Mouse (Mus musculus) forebrain, postnatal 0 days (tissue): Measurements from ENCODE around the gene Pax4. TPM values are rescaled to one million over a fixed set of nuclear protein-coding genes. Genes with fewer than 3 reads are reported as not detected.

Experiments used
- ATAC-seq: fragments of 200-750 bp; cut with Nextera tagmentation; 2 replicates; pipeline ENCODE4 v1.8.0; 2017; ENCODE audit warnings: mild to moderate bottlenecking, moderate library complexity
- DNase-seq: peaks from one replicate; pipeline ENCODE4 v3.0.0-alpha.2; 2015
- H3K27ac ChIP-seq: fragments of 300-500 bp; sonication (generic); 2 replicates; pipeline ENCODE4 v1.5.1; 2014; ENCODE audit warnings: low read depth, mild to moderate bottlenecking, antibody characterized with exemption, low read length, moderate library complexity, mixed read lengths
- H3K27me3 ChIP-seq: fragments of 300-500 bp; sonication (generic); 2 replicates; pipeline ENCODE4 v1.6.1; 2014; ENCODE audit warnings: mild to moderate bottlenecking, low read length, mixed read lengths; ENCODE audit not compliant: insufficient read depth
- H3K36me3 ChIP-seq: fragments of 300-500 bp; sonication (generic); 2 replicates; pipeline ENCODE4 v1.6.1; 2014; ENCODE audit warnings: mild to moderate bottlenecking, moderate library complexity; ENCODE audit not compliant: insufficient read depth
- H3K4me1 ChIP-seq: fragments of 300-500 bp; sonication (generic); 2 replicates; pipeline ENCODE4 v1.6.1; 2014; ENCODE audit warnings: antibody characterized with exemption; ENCODE audit not compliant: insufficient read depth
- H3K4me2 ChIP-seq: fragments of 300-500 bp; sonication (generic); 2 replicates; pipeline ENCODE4 v1.6.1; 2014; ENCODE audit warnings: low read depth, mild to moderate bottlenecking, moderate library complexity
- H3K4me3 ChIP-seq: fragments of 300-500 bp; sonication (generic); 2 replicates; pipeline ENCODE4 v1.5.1; 2014; ENCODE audit warnings: low read depth, low read length, mixed read lengths
- H3K9ac ChIP-seq: fragments of 300-500 bp; sonication (generic); 2 replicates; pipeline ENCODE4 v1.6.1; 2014; ENCODE audit warnings: mild to moderate bottlenecking
- H3K9me3 ChIP-seq: fragments of 300-500 bp; sonication (generic); 2 replicates; pipeline ENCODE4 v1.6.1; 2016; ENCODE audit warnings: low read length
- CTCF ChIP-seq: sonication (generic); IDR thresholded peaks from 2 replicates; pipeline ENCODE4 v1.5.1; 2016; ENCODE audit warnings: antibody characterized with exemption, control low read depth, low read depth
- WGBS: fragments of 180-500 bp; shearing (Covaris S2); extraction: QIAGEN DNeasy Blood & Tissue Kit; methylation state at CpG from one replicate; pipeline ENCODE4 v1.1.7; 2014; 5-methylcytosine and 5-hydroxymethylcytosine counted together
- polyA plus RNA-seq: library from polyadenylated mRNA; unstranded; fragments of >200 nt; fragmentation: Nextera tagmentation; extraction: Ambion mirVana; gene quantifications from 2 replicates; pipeline ENCODE4 v1.2.1, GENCODE M21; 2015
- total RNA-seq: library from RNA; depleted of rRNA; stranded (reverse); fragments of >200 nt; gene quantifications from 2 replicates; pipeline ENCODE4 v1.2.3, GENCODE M21; 2014; rRNA removed

Gene Pax4
- total and polyA plus RNA-seq, 2 experiments from 2014 or later = 0.16 to 0.29 TPM

- no peak for DNase-seq
- ATAC-seq = no peak
- no peaks in the 10 kb centered on the region for H3K36me3 ChIP-seq
Observed at GRCm38 (mm10) chr6:28398726-28399125, 50.4 kb downstream of the Pax4 start.

DNA sequence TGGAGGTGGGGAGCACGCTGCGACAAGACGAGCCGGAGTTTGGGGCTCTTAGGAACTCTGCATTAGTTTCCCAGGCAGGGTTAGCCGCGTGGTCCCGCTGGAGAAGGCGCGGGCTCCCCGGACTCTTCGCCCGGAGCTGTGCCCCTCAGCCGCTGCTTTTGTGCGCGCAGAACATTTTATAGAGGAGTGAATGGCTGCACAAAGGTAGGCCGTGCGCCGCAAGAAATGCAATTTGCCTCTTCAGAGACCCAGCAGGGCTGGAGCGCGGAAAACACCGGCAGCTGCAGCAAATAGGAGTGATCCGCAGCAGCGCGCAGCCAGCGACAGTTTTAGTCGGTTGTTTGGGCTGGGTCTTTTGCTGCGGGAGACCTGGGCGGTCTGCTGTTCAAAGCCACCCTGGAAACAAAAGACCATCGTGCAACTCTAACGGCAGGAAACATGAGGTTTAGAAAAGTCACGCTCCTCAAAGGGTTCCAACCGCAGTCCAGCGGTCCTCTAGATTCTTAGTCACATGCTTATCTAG lies 51.4 kb downstream of the Pax4 start, which contains the start of gene Zfp800:
TSS of gene Zfp800 (minus strand) at position 325 of the 523 bp plus-strand sequence.
- TF ChIP-seq CTCF = no peak
- ATAC-seq = peak; percentile 60
- peak within 1 kb of the TSS; percentile 56 for H3K9ac ChIP-seq
- no peaks in the 10 kb centered on the region for H3K9me3 ChIP-seq
- peak within 1 kb of the TSS; percentile 45 for H3K4me3 ChIP-seq
- peaks cover 10% of the 10 kb centered on the region; the same call in 1 of the 2 replicates for H3K4me1 ChIP-seq
- peak within 1 kb of the TSS; percentile 89 for H3K4me2 ChIP-seq
- peak within 1 kb of the TSS; percentile 40; the same call in 1 of the 2 replicates for H3K27ac ChIP-seq
- 2% methylated on average over 33 of the region's 33 CpGs for WGBS
- peak; percentile 54 for DNase-seq
- no peaks in the 10 kb centered on the region for H3K36me3 ChIP-seq
- no peaks in the 10 kb centered on the region for H3K27me3 ChIP-seq

More at GRCm38 (mm10) chr6:28398726-28399125, 50.4 kb downstream of the Pax4 start:
- Histone ChIP-seq H3K4me3 (no peak overlapping the region), H3K27ac (no peak overlapping the region), H3K4me1 (peaks cover 10% of the 10 kb centered on the region; the same call in 1 of the 2 replicates), H3K4me2 (no peak overlapping the region), H3K27me3 (no peaks in the 10 kb centered on the region), H3K9me3 (no peaks in the 10 kb centered on the region), H3K9ac (no peak overlapping the region)
- 80% methylated on average over 3 of the region's 3 CpGs for WGBS
- peak; percentile 41 for TF ChIP-seq CTCF

GRCm38 (mm10) chr6:28396853-28397457 lies 52.2 kb downstream of the Pax4 start:
- Histone ChIP-seq H3K27ac (no peak overlapping the region), H3K27me3 (no peaks in the 10 kb centered on the region), H3K4me1 (peaks cover 10% of the 10 kb centered on the region; the same call in 1 of the 2 replicates), H3K4me3 (peak overlapping the region; percentile 45), H3K9ac (peak overlapping the region; percentile 56; the same call in 1 of the 2 replicates), H3K9me3 (no peaks in the 10 kb centered on the region), H3K4me2 (peak overlapping the region; percentile 89), H3K36me3 (no peaks in the 10 kb centered on the region)
- whole genome bisulfite sequencing = 1% methylated on average over 19 of the region's 19 CpGs
- DNase-seq = peak; percentile 67
- ATAC-seq = peak; percentile 73
- TF ChIP-seq CTCF = no peak

DNA sequence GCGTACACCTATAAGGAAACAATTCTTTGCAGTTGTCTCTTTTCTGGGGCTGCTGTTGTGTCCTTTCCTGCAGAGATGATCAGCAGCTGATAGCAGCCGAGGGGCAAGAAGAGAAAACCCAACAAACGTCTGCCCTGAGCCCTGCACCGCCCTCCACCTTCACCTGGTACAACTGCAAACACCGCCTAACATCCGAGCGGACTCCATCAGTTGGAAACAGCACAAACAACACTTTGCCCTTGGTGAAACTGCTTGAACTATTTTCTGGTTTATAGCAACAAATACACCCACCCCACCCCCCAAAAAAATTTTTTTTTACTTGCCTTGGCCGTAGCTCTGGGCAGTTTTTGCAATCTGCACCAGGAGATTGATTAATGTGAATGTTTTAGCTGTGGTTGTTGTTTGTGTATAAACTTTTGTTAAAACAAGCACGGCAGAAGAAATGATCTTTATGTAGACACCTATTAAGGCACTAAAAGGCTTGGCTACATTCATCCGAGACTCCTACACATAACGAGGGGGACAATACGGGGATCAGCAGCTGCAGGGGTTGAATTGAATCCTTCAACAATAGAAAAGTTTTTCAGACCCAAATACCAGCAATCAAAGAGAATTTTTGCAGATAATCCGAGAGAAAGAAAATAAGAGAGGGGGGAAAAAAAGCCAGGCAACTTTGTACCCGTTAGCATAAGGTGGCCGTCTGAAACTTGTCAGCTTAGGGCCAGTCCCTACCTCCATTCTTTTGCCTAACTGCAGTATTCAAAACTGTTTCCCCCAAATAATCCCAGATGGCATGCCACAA lies 52.9 kb downstream of the Pax4 start:
- no peaks in the 10 kb centered on the region for H3K27me3 ChIP-seq
- H3K36me3 ChIP-seq = no peaks in the 10 kb centered on the region
- H3K4me2 ChIP-seq = peak overlapping the region; percentile 89
- ATAC-seq (no peak), DNase-seq (peak; percentile 6)
- peak overlapping the region; percentile 45 for H3K4me3 ChIP-seq
- H3K4me1 ChIP-seq = peaks cover 10% of the 10 kb centered on the region; the same call in 1 of the 2 replicates
- TF ChIP-seq CTCF = no peak
- no peaks in the 10 kb centered on the region for H3K9me3 ChIP-seq
- H3K9ac ChIP-seq = 0 out of 2 replicates have a peak overlapping the region, but pooled peaks have one; percentile 56
- H3K27ac ChIP-seq = no peak overlapping the region
- WGBS = 16% methylated on average over 15 of the region's 15 CpGs

Other genes with a start within 250 kb of the Pax4 start
- gene Zfp800, start 51.3 kb downstream of the Pax4 start, total RNA-seq = 22.1 and 24.9 TPM in 2 replicates
- gene Zfp800, start 51.3 kb downstream of the Pax4 start, polyA plus RNA-seq = 14.1 and 16.5 TPM in 2 replicates
- 292 and 346 TPM in 2 replicates for gene Arf5, start 25.8 kb downstream of the Pax4 start, total RNA-seq
- gene Arf5, start 25.8 kb downstream of the Pax4 start, polyA plus RNA-seq = 536 and 587 TPM in 2 replicates
- gene Fscn3, start 21.6 kb downstream of the Pax4 start, total RNA-seq = 0.19 TPM in 1 of 2 replicates, not detected in the other
- gene Fscn3, start 21.6 kb downstream of the Pax4 start, polyA plus RNA-seq = not detected in 2 replicates
- 17.1 and 17.2 TPM in 2 replicates for gene Gcc1, start 21.0 kb downstream of the Pax4 start, total RNA-seq
- gene Gcc1, start 21.0 kb downstream of the Pax4 start, polyA plus RNA-seq = 7.1 and 9.6 TPM in 2 replicates
- gene Snd1, start 25.8 kb upstream of the Pax4 start, total RNA-seq = 80.8 and 90.8 TPM in 2 replicates
- gene Snd1, start 25.8 kb upstream of the Pax4 start, polyA plus RNA-seq = 64.8 and 72.4 TPM in 2 replicates